Mouse (Mus musculus): ENCODE measurements around the gene Bicdl1. TPM values are rescaled to one million over a fixed set of nuclear protein-coding genes. Genes with fewer than 3 reads are reported as not detected.

The Bicdl1 gene
- polyA plus RNA-seq, 2 experiments, result 0.98 to 2.1 TPM

- no peaks in the 10 kb centered on the region for H3K36me3 ChIP-seq (replicated peaks; ENCODE audit: control insufficient read depth, insufficient read depth, low read depth)
- no peak overlapping the region for H3K27ac ChIP-seq
- H3K4me1 ChIP-seq (replicated peaks; ENCODE audit: control insufficient read depth in 2 of 2, insufficient read depth in 2 of 2, low read length in 1 of 2), result no peaks in the 10 kb centered on the region
- WGBS (ENCODE audit: insufficient replicate concordance), result 60% methylated on average over 6 of the region's 6 CpGs
- H3K4me2 ChIP-seq (ENCODE audit: low read depth), result no peak overlapping the region
- TF ChIP-seq CTCF (IDR thresholded peaks at IDR 0.05; ENCODE audit: low read depth) (no peak), EP300 (IDR thresholded peaks at IDR 0.05; ENCODE audit: low read depth) (no peak)
- ATAC-seq (ENCODE audit: insufficient read depth) (no peak), DNase-seq (ENCODE audit: low read depth in 3 of 3, low spot score in 3 of 3) (no peak)
- no peaks in the 10 kb centered on the region for H3K27me3 ChIP-seq (ENCODE audit: control insufficient read depth, insufficient read depth, low read length)
- H3K4me3 ChIP-seq (ENCODE audit: insufficient read depth in 1 of 2, low read depth in 2 of 2, low read length in 2 of 2), result no peak overlapping the region
- H3K9me3 ChIP-seq (ENCODE audit: control insufficient read depth, low read length), result no peaks in the 10 kb centered on the region
- no peak overlapping the region for H3K9ac ChIP-seq (replicated peaks)
These were observed 73.1 kb downstream of the Bicdl1 start for GRCm38 (mm10) chr5:115658352-115658751.

- DNase-seq (ENCODE audit: low read depth in 3 of 3, low spot score in 3 of 3), result no peak
- peaks cover 3 to 4% of the 10 kb centered on the region in 2 experiments for H3K4me1 ChIP-seq (replicated peaks; ENCODE audit: control insufficient read depth in 2 of 2, insufficient read depth in 2 of 2, low read length in 1 of 2)
- no peak overlapping the region for H3K4me2 ChIP-seq (ENCODE audit: low read depth)
- WGBS (ENCODE audit: insufficient replicate concordance), result 54% methylated on average over 1 of the region's 1 CpGs
- H3K27ac ChIP-seq, result no peak overlapping the region
- H3K36me3 ChIP-seq (replicated peaks; ENCODE audit: control insufficient read depth, insufficient read depth, low read depth), result no peaks in the 10 kb centered on the region
- no peaks in the 10 kb centered on the region for H3K9me3 ChIP-seq (ENCODE audit: control insufficient read depth, low read length)
- no peaks in the 10 kb centered on the region for H3K27me3 ChIP-seq (ENCODE audit: control insufficient read depth, insufficient read depth, low read length)
- no peak for ATAC-seq (ENCODE audit: insufficient read depth)
- no peak overlapping the region for H3K9ac ChIP-seq (replicated peaks)
- no peak for TF ChIP-seq CTCF (IDR thresholded peaks at IDR 0.05; ENCODE audit: low read depth)
- no peak for TF ChIP-seq EP300 (IDR thresholded peaks at IDR 0.05; ENCODE audit: low read depth)
- H3K4me3 ChIP-seq (ENCODE audit: insufficient read depth in 1 of 2, low read depth in 2 of 2, low read length in 2 of 2), result no peak overlapping the region
These were observed 74.2 kb downstream of the Bicdl1 start for GRCm38 (mm10) chr5:115657234-115657633.

- 50% methylated on average over 6 of the region's 6 CpGs for WGBS (ENCODE audit: insufficient replicate concordance)
- no peak overlapping the region for H3K9ac ChIP-seq (replicated peaks)
- no peaks in the 10 kb centered on the region for H3K27me3 ChIP-seq (ENCODE audit: control insufficient read depth, insufficient read depth, low read length)
- ATAC-seq (ENCODE audit: insufficient read depth) (no peak), DNase-seq (ENCODE audit: low read depth in 3 of 3, low spot score in 3 of 3) (no peak)
- H3K36me3 ChIP-seq (replicated peaks; ENCODE audit: control insufficient read depth, insufficient read depth, low read depth), result no peaks in the 10 kb centered on the region
- no peak overlapping the region for H3K4me2 ChIP-seq (ENCODE audit: low read depth)
- no peaks in the 10 kb centered on the region for H3K9me3 ChIP-seq (ENCODE audit: control insufficient read depth, low read length)
- H3K27ac ChIP-seq, result no peak overlapping the region
- H3K4me1 ChIP-seq (replicated peaks; ENCODE audit: control insufficient read depth in 2 of 2, insufficient read depth in 2 of 2, low read length in 1 of 2), result peaks cover 6 to 8% of the 10 kb centered on the region in 2 experiments
- no peak overlapping the region for H3K4me3 ChIP-seq (ENCODE audit: insufficient read depth in 1 of 2, low read depth in 2 of 2, low read length in 2 of 2)
- no peak for TF ChIP-seq CTCF (IDR thresholded peaks at IDR 0.05; ENCODE audit: low read depth)
- no peak for TF ChIP-seq EP300 (IDR thresholded peaks at IDR 0.05; ENCODE audit: low read depth)
These were observed 74.7 kb downstream of the Bicdl1 start for GRCm38 (mm10) chr5:115656677-115657076.

- Histone ChIP-seq H3K9me3 (ENCODE audit: control insufficient read depth, low read length) (no peaks in the 10 kb centered on the region), H3K9ac (replicated peaks) (no peak overlapping the region), H3K4me1 (replicated peaks; ENCODE audit: control insufficient read depth in 2 of 2, insufficient read depth in 2 of 2, low read length in 1 of 2) (peaks cover 6 to 8% of the 10 kb centered on the region in 2 experiments), H3K4me3 (ENCODE audit: insufficient read depth in 1 of 2, low read depth in 2 of 2, low read length in 2 of 2) (no peak overlapping the region), H3K27me3 (ENCODE audit: control insufficient read depth, insufficient read depth, low read length) (no peaks in the 10 kb centered on the region), H3K36me3 (replicated peaks; ENCODE audit: control insufficient read depth, insufficient read depth, low read depth) (no peaks in the 10 kb centered on the region), H3K4me2 (ENCODE audit: low read depth) (no peak overlapping the region), H3K27ac (no peak overlapping the region)
- DNase-seq (ENCODE audit: low read depth in 3 of 3, low spot score in 3 of 3) (no peak), ATAC-seq (ENCODE audit: insufficient read depth) (no peak)
- no peak for TF ChIP-seq EP300 (IDR thresholded peaks at IDR 0.05; ENCODE audit: low read depth)
- TF ChIP-seq CTCF (IDR thresholded peaks at IDR 0.05; ENCODE audit: low read depth), result no peak
- 80% methylated on average over 12 of the region's 12 CpGs for WGBS (ENCODE audit: insufficient replicate concordance)
These were observed 77.6 kb downstream of the Bicdl1 start for GRCm38 (mm10) chr5:115653776-115654175.

GRCm38 (mm10) chr5:115652681-115653575, 78.5 kb downstream of the Bicdl1 start:
- ATAC-seq (ENCODE audit: insufficient read depth), result peak; percentile 100

More at GRCm38 (mm10) chr5:115652681-115653575, 78.5 kb downstream of the Bicdl1 start:
- no peaks in the 10 kb centered on the region for H3K36me3 ChIP-seq (replicated peaks; ENCODE audit: control insufficient read depth, insufficient read depth, low read depth)
- peak overlapping the region; percentile 45 to 50 for H3K4me3 ChIP-seq (ENCODE audit: insufficient read depth in 1 of 2, low read depth in 2 of 2, low read length in 2 of 2)
- peak overlapping the region; percentile 64 for H3K27ac ChIP-seq
- TF ChIP-seq CTCF (IDR thresholded peaks at IDR 0.05; ENCODE audit: low read depth) (peak; percentile 99), EP300 (IDR thresholded peaks at IDR 0.05; ENCODE audit: low read depth) (peak; percentile 23; the same call in 1 of the 2 replicates)
- H3K4me1 ChIP-seq (replicated peaks; ENCODE audit: control insufficient read depth in 2 of 2, insufficient read depth in 2 of 2, low read length in 1 of 2), result peaks cover 6 to 8% of the 10 kb centered on the region in 2 experiments
- H3K27me3 ChIP-seq (ENCODE audit: control insufficient read depth, insufficient read depth, low read length), result no peaks in the 10 kb centered on the region
- H3K9me3 ChIP-seq (ENCODE audit: control insufficient read depth, low read length), result no peaks in the 10 kb centered on the region
- DNase-seq (ENCODE audit: low read depth in 3 of 3, low spot score in 3 of 3), result peak; percentile 98 to 99 (median 98)
- peak overlapping the region; percentile 76 for H3K4me2 ChIP-seq (ENCODE audit: low read depth)
- peak overlapping the region; percentile 57 for H3K9ac ChIP-seq (replicated peaks)
- whole genome bisulfite sequencing (ENCODE audit: insufficient replicate concordance), result 3% methylated on average over 35 of the region's 35 CpGs

Data from liver, embryonic 14.5 days (tissue).